7 mouse cellular contexts compared by ENCODE assay signal in the genomic region with DNA sequence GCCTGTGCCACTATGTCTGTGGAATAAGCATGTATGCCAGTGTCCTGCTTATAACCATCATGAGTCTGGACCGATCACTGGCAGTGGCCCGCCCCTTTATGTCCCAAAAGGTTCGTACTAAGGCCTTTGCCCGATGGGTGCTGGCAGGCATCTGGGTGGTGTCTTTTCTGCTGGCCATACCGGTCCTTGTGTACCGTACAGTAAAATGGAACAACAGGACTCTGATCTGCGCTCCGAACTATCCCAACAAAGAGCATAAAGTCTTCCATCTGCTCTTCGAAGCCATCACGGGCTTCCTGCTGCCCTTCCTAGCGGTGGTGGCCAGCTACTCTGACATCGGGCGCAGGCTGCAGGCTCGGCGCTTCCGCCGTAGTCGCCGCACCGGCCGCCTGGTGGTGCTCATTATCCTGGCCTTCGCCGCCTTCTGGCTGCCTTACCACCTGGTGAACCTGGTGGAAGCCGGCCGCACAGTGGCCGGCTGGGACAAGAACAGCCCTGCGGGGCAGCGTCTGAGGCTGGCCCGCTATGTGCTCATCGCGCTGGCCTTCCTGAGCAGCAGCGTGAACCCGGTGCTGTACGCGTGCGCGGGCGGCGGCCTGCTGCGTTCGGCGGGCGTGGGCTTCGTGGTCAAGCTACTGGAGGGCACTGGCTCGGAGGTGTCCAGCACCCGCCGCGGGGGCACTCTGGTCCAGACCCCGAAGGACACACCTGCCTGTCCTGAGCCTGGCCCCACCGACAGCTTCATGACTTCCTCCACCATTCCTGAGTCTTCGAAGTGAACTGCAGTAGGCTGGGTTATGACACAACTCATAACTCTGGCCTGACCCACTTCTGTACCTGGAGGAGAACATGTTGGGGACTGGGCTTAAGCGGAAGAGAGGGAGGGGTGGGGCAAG. TPM values are rescaled to one million over a fixed set of nuclear protein-coding genes. Genes with fewer than 3 reads are reported as not detected.
A peak's percentile ranks its signal among the peaks of the same experiment; 100 is the strongest.
DNase-seq lines count a peak whose midpoint lies in the region; ATAC-seq lines count a peak whose summit lies in the region.

No protein-coding gene starts in this region.

- peak overlapping the region; percentile 67 for H3K9ac ChIP-seq in heart, embryonic 14.5 days (ENCODE audit: low read length)
- peak overlapping the region; percentile 35 for H3K9ac ChIP-seq in kidney, embryonic 15.5 days

- H3K4me3 ChIP-seq in heart, embryonic 14.5 days (ENCODE audit: control insufficient read depth in 1 of 2, insufficient read depth in 1 of 2, low read depth in 1 of 2, low read length in 2 of 2): peak overlapping the region; percentile 28 to 38
- H3K4me3 ChIP-seq in kidney, embryonic 15.5 days (replicated peaks): peak overlapping the region; percentile 46

- peak; percentile 43 for DNase-seq in CD4-positive helper T cell, adult 2 months (ENCODE audit: low read depth, low spot score)
- peak; percentile 82 for DNase-seq in MN1 (ENCODE audit: low spot score)
- DNase-seq in embryo, embryonic 10.5 days (ENCODE audit: low spot score): peak; percentile 75
- DNase-seq in lung, postnatal 10 days: peak; percentile 68
- DNase-seq in retina, postnatal 7 days (ENCODE audit: low read depth, low spot score): peak; percentile 46

- H3K36me3 ChIP-seq in heart, embryonic 14.5 days (ENCODE audit: control insufficient read depth, insufficient read depth, low read length): no peaks in the 10 kb centered on the region
- H3K36me3 ChIP-seq in kidney, embryonic 15.5 days: no peaks in the 10 kb centered on the region

- peak overlapping the region; percentile 83 for H3K4me2 ChIP-seq in heart, embryonic 14.5 days (ENCODE audit: low read length)
- H3K4me2 ChIP-seq in kidney, embryonic 15.5 days: peak overlapping the region; percentile 79

- H3K9me3 ChIP-seq in heart, embryonic 14.5 days (ENCODE audit: control insufficient read depth, low read length): no peaks in the 10 kb centered on the region
- no peaks in the 10 kb centered on the region for H3K9me3 ChIP-seq in kidney, embryonic 15.5 days (replicated peaks)

- ATAC-seq in heart, embryonic 14.5 days (ENCODE audit: insufficient number of reproducible peaks, insufficient read depth, low FRiP score, low read depth): no peak
- ATAC-seq in kidney, embryonic 15.5 days (replicated peaks; ENCODE audit: low FRiP score): peak; percentile 68

- 11% methylated on average over 52 of the region's 52 CpGs for WGBS in heart, embryonic 14.5 days
- 11% methylated on average over 52 of the region's 52 CpGs for WGBS in kidney, embryonic 15.5 days

- no peak overlapping the region for H3K27ac ChIP-seq in heart, embryonic 14.5 days (replicated peaks in 1 of 2; ENCODE audit: control insufficient read depth in 1 of 2, insufficient read depth in 1 of 2, low read depth in 2 of 2, low read length in 2 of 2)
- no peak overlapping the region for H3K27ac ChIP-seq in kidney, embryonic 15.5 days

- peaks cover 15% of the 10 kb centered on the region for H3K27me3 ChIP-seq in heart, embryonic 14.5 days (ENCODE audit: control insufficient read depth, insufficient read depth, low read length)
- peaks cover 67% of the 10 kb centered on the region for H3K27me3 ChIP-seq in kidney, embryonic 15.5 days

- peaks cover 13 to 18% of the 10 kb centered on the region in 2 experiments for H3K4me1 ChIP-seq in heart, embryonic 14.5 days (ENCODE audit: control insufficient read depth in 2 of 2, insufficient read depth in 2 of 2, low read length in 2 of 2)
- peaks cover 16% of the 10 kb centered on the region for H3K4me1 ChIP-seq in kidney, embryonic 15.5 days

RNA-seq across cellular contexts. Expression of gene Ltb4r1, which starts 2.0 kb away (rescaled TPM):
- 0.28 and 0.62 TPM in 2 replicates for polyA plus RNA-seq in heart, embryonic 14.5 days (2014; fragmentation: Nextera tagmentation; extraction: Ambion mirVana)
- 0.69 and 0.73 TPM in 2 replicates for polyA plus RNA-seq in kidney, embryonic 15.5 days (2015; fragmentation: Nextera tagmentation; extraction: Ambion mirVana)

RNA-seq across cellular contexts. Expression of gene Ltb4r2, which starts 6.5 kb away (rescaled TPM):
- 0.24 and 0.27 TPM in 2 replicates for polyA plus RNA-seq in heart, embryonic 14.5 days (2014; fragmentation: Nextera tagmentation; extraction: Ambion mirVana)
- polyA plus RNA-seq in kidney, embryonic 15.5 days (2015; fragmentation: Nextera tagmentation; extraction: Ambion mirVana): 0.25 and 0.35 TPM in 2 replicates

RNA-seq across cellular contexts. Expression of gene Cideb, which starts 9.5 kb away (rescaled TPM):
- 1.5 and 1.6 TPM in 2 replicates for polyA plus RNA-seq in heart, embryonic 14.5 days (2014; fragmentation: Nextera tagmentation; extraction: Ambion mirVana)
- polyA plus RNA-seq in kidney, embryonic 15.5 days (2015; fragmentation: Nextera tagmentation; extraction: Ambion mirVana): 10.0 and 11.2 TPM in 2 replicates

RNA-seq across cellular contexts. Expression of gene Adcy4, which starts 16.1 kb away (rescaled TPM):
- 14.8 and 17.7 TPM in 2 replicates for polyA plus RNA-seq in heart, embryonic 14.5 days (2014; fragmentation: Nextera tagmentation; extraction: Ambion mirVana)
- 13.9 and 15.8 TPM in 2 replicates for polyA plus RNA-seq in kidney, embryonic 15.5 days (2015; fragmentation: Nextera tagmentation; extraction: Ambion mirVana)

RNA-seq across cellular contexts. Expression of gene Ripk3, which starts 20.9 kb away (rescaled TPM):
- 13.6 and 16.1 TPM in 2 replicates for polyA plus RNA-seq in heart, embryonic 14.5 days (2014; fragmentation: Nextera tagmentation; extraction: Ambion mirVana)
- 38.1 and 40.4 TPM in 2 replicates for polyA plus RNA-seq in kidney, embryonic 15.5 days (2015; fragmentation: Nextera tagmentation; extraction: Ambion mirVana)
